Mouse (Mus musculus) C2C12 (cell line): ENCODE results near the gene Hpse2.

ENCODE experiments used
- CEBPB ChIP-seq: IDR thresholded peaks from one replicate; pipeline ENCODE4 v1.6.1; 2011; ENCODE audit warnings: low read depth, mild to moderate bottlenecking, control low read depth, moderate library complexity
- CTCF ChIP-seq: IDR thresholded peaks from one replicate; pipeline ENCODE4 v1.5.1; 2011; ENCODE audit not compliant: control insufficient read depth, insufficient read depth, insufficient read length
- FOSL1 ChIP-seq: IDR thresholded peaks from one replicate; pipeline ENCODE4 v1.8.0; 2011; ENCODE audit warnings: mild to moderate bottlenecking, low read length; ENCODE audit not compliant: poor library complexity, insufficient read depth, severe bottlenecking
- MAX ChIP-seq: IDR thresholded peaks from one replicate; pipeline ENCODE4 v1.6.1; 2011; ENCODE audit warnings: mild to moderate bottlenecking, control low read depth
- MYOG ChIP-seq: IDR thresholded peaks from one replicate; pipeline ENCODE4 v1.6.1; 2011; ENCODE audit not compliant: control insufficient read depth, insufficient read length; ENCODE audit errors: extremely low read depth
- USF1 ChIP-seq: IDR thresholded peaks from one replicate; pipeline ENCODE4 v1.6.1; 2011; ENCODE audit warnings: low read depth, mild to moderate bottlenecking, control low read depth, moderate library complexity

GRCm38 (mm10) chr19:43384978-43385431 lies 3.1 kb downstream of the Hpse2 start:
- TF ChIP-seq CTCF (no peak), MAX (no peak), CEBPB (no peak), USF1 (no peak), MYOG (no peak), FOSL1 (no peak)
